Mouse (Mus musculus) heart, embryonic 15.5 days (tissue): ENCODE data around the gene Clasp1. TPM values are rescaled to one million over a fixed set of nuclear protein-coding genes. Genes with fewer than 3 reads are reported as not detected.

Experiments used
- ATAC-seq: fragments of 200-750 bp; cut with Nextera tagmentation; replicated peaks from 2 replicates; pipeline ENCODE4 v1.8.0; 2017; ENCODE audit warnings: low read depth, moderate TSS enrichment; ENCODE audit not compliant: insufficient number of reproducible peaks, insufficient read depth, low FRiP score
- H3K27ac ChIP-seq: fragments of 300-500 bp; sonication (generic); 2 replicates; pipeline ENCODE4 v1.5.1; 2015; ENCODE audit warnings: mild to moderate bottlenecking, inconsistent platforms
- H3K27me3 ChIP-seq: fragments of 300-500 bp; sonication (generic); 2 replicates; pipeline ENCODE4 v1.6.1; 2015; ENCODE audit warnings: inconsistent platforms
- H3K36me3 ChIP-seq: fragments of 300-500 bp; sonication (generic); 2 replicates; pipeline ENCODE4 v1.6.1; 2015; ENCODE audit warnings: mild to moderate bottlenecking, inconsistent platforms
- H3K4me1 ChIP-seq: fragments of 300-500 bp; sonication (generic); replicated peaks from 2 replicates; pipeline ENCODE4 v1.6.1; 2015; ENCODE audit warnings: inconsistent platforms
- H3K4me2 ChIP-seq: fragments of 300-500 bp; sonication (generic); 2 replicates; pipeline ENCODE4 v1.6.1; 2015; ENCODE audit warnings: inconsistent platforms, mild to moderate bottlenecking, moderate library complexity
- H3K4me3 ChIP-seq: fragments of 300-500 bp; sonication (generic); 2 replicates; pipeline ENCODE4 v1.5.1; 2015; ENCODE audit warnings: mild to moderate bottlenecking, inconsistent platforms
- H3K9ac ChIP-seq: fragments of 300-500 bp; sonication (generic); 2 replicates; pipeline ENCODE4 v1.6.1; 2015; ENCODE audit warnings: mild to moderate bottlenecking, inconsistent platforms
- H3K9me3 ChIP-seq: fragments of 300-500 bp; sonication (generic); replicated peaks from 2 replicates; pipeline ENCODE4 v1.6.1; 2016; ENCODE audit warnings: inconsistent platforms
- WGBS: fragments of 180-500 bp; shearing (Covaris S2); methylation state at CpG from one replicate; pipeline ENCODE4 v1.1.7; 2015; ENCODE audit warnings: mixed read lengths; 5-methylcytosine and 5-hydroxymethylcytosine counted together
- polyA plus RNA-seq: library from polyadenylated mRNA; unstranded; fragments of >200 nt; fragmentation: Nextera tagmentation; extraction: Ambion mirVana; gene quantifications from 2 replicates; pipeline ENCODE4 v1.2.1, GENCODE M21; 2015

Gene Clasp1
- polyA plus RNA-seq, 1 experiment from 2014 or later: 91.1 TPM

DNA sequence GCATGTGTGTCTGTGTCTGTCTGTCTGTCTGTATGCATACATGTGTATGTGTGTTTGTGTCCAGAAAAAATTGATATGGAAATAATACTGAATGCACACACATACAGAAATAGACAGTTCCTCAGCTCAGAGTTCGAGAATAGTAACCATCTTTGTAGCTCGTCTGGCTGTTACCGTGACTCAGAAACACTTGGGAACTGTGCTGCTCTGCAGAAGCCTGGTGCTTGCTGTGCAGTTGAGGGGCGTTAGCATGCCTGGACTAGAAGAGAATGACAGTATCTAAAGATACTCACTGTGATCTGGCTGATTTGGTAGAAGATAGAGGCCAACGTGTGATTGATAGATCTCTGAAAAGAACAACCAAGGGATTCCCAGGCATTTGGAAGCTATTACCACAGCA lies 159.9 kb downstream of the Clasp1 start:
- WGBS: 82% methylated on average over 5 of the region's 5 CpGs
- H3K27me3 ChIP-seq: no peaks in the 10 kb centered on the region
- peaks cover 91% of the 10 kb centered on the region for H3K36me3 ChIP-seq
- H3K4me2 ChIP-seq: no peak overlapping the region
- H3K9ac ChIP-seq: no peak overlapping the region
- no peaks in the 10 kb centered on the region for H3K9me3 ChIP-seq
- no peak overlapping the region for H3K27ac ChIP-seq
- no peak for ATAC-seq
- H3K4me1 ChIP-seq: 0 out of 2 replicates have a peak, but pooled peaks cover 2% of the 10 kb centered on the region
- H3K4me3 ChIP-seq: no peak overlapping the region

DNA sequence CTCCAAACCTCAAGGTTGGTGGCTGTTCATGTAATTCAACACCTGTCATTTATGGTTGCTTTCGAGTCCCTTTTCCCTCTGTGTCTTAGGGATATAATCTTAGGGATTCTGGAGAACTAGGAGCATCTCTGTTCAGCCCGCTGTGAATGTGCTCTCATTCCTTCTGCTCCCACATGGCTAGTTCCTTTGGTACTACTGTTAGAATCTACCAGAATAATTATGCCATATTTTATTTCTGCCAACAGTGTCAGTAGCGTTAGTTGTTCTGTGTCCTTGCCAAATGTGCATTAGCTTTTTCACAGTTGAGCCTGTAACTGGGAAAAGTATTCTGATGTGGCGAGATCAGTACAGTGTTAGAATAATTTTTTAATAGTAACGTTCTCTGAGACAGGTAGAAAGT lies 162.3 kb downstream of the Clasp1 start:
- WGBS: 93% methylated on average over 5 of the region's 5 CpGs
- no peak for ATAC-seq
- Histone ChIP-seq H3K9ac (no peak overlapping the region), H3K4me1 (0 out of 2 replicates have a peak, but pooled peaks cover 2% of the 10 kb centered on the region), H3K4me3 (no peak overlapping the region), H3K4me2 (no peak overlapping the region), H3K27ac (no peak overlapping the region), H3K9me3 (no peaks in the 10 kb centered on the region), H3K36me3 (peaks cover 90% of the 10 kb centered on the region), H3K27me3 (no peaks in the 10 kb centered on the region)

- ATAC-seq: no peak
Observed at GRCm38 (mm10) chr1:118552071-118552470, 163.2 kb downstream of the Clasp1 start.

GRCm38 (mm10) chr1:118553045-118553444 lies 164.2 kb downstream of the Clasp1 start:
- H3K9me3 ChIP-seq: no peaks in the 10 kb centered on the region
- peaks cover 91% of the 10 kb centered on the region for H3K36me3 ChIP-seq
- H3K4me2 ChIP-seq: no peak overlapping the region
- no peaks in the 10 kb centered on the region for H3K27me3 ChIP-seq
- no peak overlapping the region for H3K4me3 ChIP-seq
- 59% methylated on average over 2 of the region's 2 CpGs for WGBS
- 0 out of 2 replicates have a peak, but pooled peaks cover 2% of the 10 kb centered on the region for H3K4me1 ChIP-seq
- H3K27ac ChIP-seq: no peak overlapping the region
- no peak for ATAC-seq
- no peak overlapping the region for H3K9ac ChIP-seq

More at GRCm38 (mm10) chr1:118552071-118552470, 163.2 kb downstream of the Clasp1 start:
- Histone ChIP-seq H3K27ac (no peak overlapping the region), H3K4me2 (no peak overlapping the region), H3K9me3 (no peaks in the 10 kb centered on the region), H3K36me3 (peaks cover 92% of the 10 kb centered on the region), H3K4me1 (0 out of 2 replicates have a peak, but pooled peaks cover 2% of the 10 kb centered on the region), H3K4me3 (no peak overlapping the region), H3K9ac (no peak overlapping the region), H3K27me3 (no peaks in the 10 kb centered on the region)
- WGBS: 89% methylated on average over 4 of the region's 4 CpGs

- no peak overlapping the region for H3K27ac ChIP-seq
- H3K9ac ChIP-seq: no peak overlapping the region
- H3K4me2 ChIP-seq: no peak overlapping the region
- 0 out of 2 replicates have a peak, but pooled peaks cover 2% of the 10 kb centered on the region for H3K4me1 ChIP-seq
- no peaks in the 10 kb centered on the region for H3K9me3 ChIP-seq
- H3K27me3 ChIP-seq: no peaks in the 10 kb centered on the region
- no peak overlapping the region for H3K4me3 ChIP-seq
- H3K36me3 ChIP-seq: peaks cover 90% of the 10 kb centered on the region
- WGBS: 84% methylated on average over 3 of the region's 3 CpGs
- no peak for ATAC-seq
Observed at GRCm38 (mm10) chr1:118553451-118553850, 164.6 kb downstream of the Clasp1 start.

- no peak for ATAC-seq
- H3K27me3 ChIP-seq: no peaks in the 10 kb centered on the region
- H3K4me3 ChIP-seq: no peak overlapping the region
- H3K4me1 ChIP-seq: 0 out of 2 replicates have a peak, but pooled peaks cover 2% of the 10 kb centered on the region
- H3K36me3 ChIP-seq: peaks cover 85% of the 10 kb centered on the region
- H3K9me3 ChIP-seq: no peaks in the 10 kb centered on the region
- H3K27ac ChIP-seq: no peak overlapping the region
- 70% methylated on average over 5 of the region's 5 CpGs for WGBS
- no peak overlapping the region for H3K9ac ChIP-seq
- H3K4me2 ChIP-seq: no peak overlapping the region
Observed at GRCm38 (mm10) chr1:118554961-118555360, 166.1 kb downstream of the Clasp1 start.

DNA sequence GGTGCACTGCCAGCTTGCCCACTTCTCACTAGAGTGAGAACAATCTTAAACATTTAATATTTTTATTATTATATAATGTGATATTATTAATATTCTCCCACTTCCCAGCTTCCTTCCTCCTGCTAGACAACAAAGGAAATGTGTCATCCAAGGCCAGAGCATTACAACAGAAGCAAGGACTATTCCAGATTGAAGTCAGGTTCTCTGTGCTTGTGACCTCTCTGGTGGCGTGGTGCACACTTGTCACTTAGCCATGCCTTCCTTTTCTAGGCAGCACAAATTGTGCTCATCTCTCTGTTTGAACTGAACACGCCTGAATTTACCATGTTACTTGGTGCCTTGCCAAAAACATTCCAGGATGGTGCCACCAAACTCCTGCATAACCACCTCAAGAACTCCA lies 170.9 kb downstream of the Clasp1 start:
- Histone ChIP-seq H3K27ac (no peak overlapping the region), H3K27me3 (no peaks in the 10 kb centered on the region), H3K9ac (no peak overlapping the region), H3K4me1 (no peaks in the 10 kb centered on the region), H3K4me2 (no peak overlapping the region), H3K9me3 (no peaks in the 10 kb centered on the region), H3K4me3 (no peak overlapping the region), H3K36me3 (peaks cover 87% of the 10 kb centered on the region)
- ATAC-seq: no peak
- WGBS: 87% methylated on average over 2 of the region's 2 CpGs

- H3K9ac ChIP-seq: no peak overlapping the region
- no peak overlapping the region for H3K27ac ChIP-seq
- H3K4me3 ChIP-seq: no peak overlapping the region
- H3K4me1 ChIP-seq: no peaks in the 10 kb centered on the region
- H3K36me3 ChIP-seq: peaks cover 94% of the 10 kb centered on the region
- no peaks in the 10 kb centered on the region for H3K27me3 ChIP-seq
- no peak overlapping the region for H3K4me2 ChIP-seq
- H3K9me3 ChIP-seq: no peaks in the 10 kb centered on the region
- no peak for ATAC-seq
Observed at GRCm38 (mm10) chr1:118564561-118564960, 175.7 kb downstream of the Clasp1 start.

GRCm38 (mm10) chr1:118567659-118568058 lies 178.8 kb downstream of the Clasp1 start:
- H3K9ac ChIP-seq: no peak overlapping the region
- no peak overlapping the region for H3K4me2 ChIP-seq
- no peak for ATAC-seq
- 91% methylated on average over 3 of the region's 3 CpGs for WGBS
- H3K36me3 ChIP-seq: peaks cover 94% of the 10 kb centered on the region
- no peaks in the 10 kb centered on the region for H3K9me3 ChIP-seq
- no peak overlapping the region for H3K27ac ChIP-seq
- H3K4me1 ChIP-seq: no peaks in the 10 kb centered on the region
- H3K27me3 ChIP-seq: no peaks in the 10 kb centered on the region
- no peak overlapping the region for H3K4me3 ChIP-seq

DNA sequence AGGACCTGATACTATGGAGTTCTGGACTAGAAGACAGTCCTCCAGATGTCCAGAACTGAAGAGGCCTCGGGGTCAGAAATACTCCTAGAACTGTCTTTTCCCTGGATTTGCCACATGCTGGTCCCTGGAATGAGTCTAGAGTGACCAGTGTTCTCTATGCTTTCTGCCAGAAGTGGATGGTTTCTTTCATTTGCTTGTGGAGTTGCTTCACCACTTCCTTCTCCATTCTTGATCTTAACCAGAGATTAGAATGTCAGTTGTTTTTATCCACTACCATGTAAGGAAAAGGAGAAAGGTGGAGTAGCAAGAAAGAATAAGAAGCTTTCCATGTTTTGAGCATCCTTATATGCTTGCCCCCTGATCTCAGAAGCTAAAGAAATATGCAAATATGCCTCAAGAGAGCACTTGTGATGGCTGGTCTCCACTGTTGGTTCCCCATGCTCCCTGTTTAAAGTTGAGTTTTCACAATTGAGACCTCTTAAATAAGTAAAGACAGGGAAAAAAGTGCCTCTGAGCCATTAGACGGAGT lies 191.4 kb downstream of the Clasp1 start:
- Histone ChIP-seq H3K4me2 (no peak overlapping the region), H3K4me3 (no peak overlapping the region), H3K36me3 (peaks cover 62% of the 10 kb centered on the region), H3K9me3 (no peaks in the 10 kb centered on the region), H3K9ac (no peak overlapping the region), H3K27ac (no peak overlapping the region), H3K27me3 (no peaks in the 10 kb centered on the region), H3K4me1 (no peaks in the 10 kb centered on the region)
- whole genome bisulfite sequencing: 93% methylated on average over 2 of the region's 2 CpGs
- ATAC-seq: no peak

GRCm38 (mm10) chr1:118581179-118581578 lies 192.3 kb downstream of the Clasp1 start:
- Histone ChIP-seq H3K36me3 (peaks cover 53% of the 10 kb centered on the region), H3K27me3 (no peaks in the 10 kb centered on the region), H3K4me2 (no peak overlapping the region), H3K9me3 (no peaks in the 10 kb centered on the region), H3K4me3 (no peak overlapping the region), H3K4me1 (no peaks in the 10 kb centered on the region), H3K9ac (no peak overlapping the region), H3K27ac (no peak overlapping the region)
- ATAC-seq: no peak
- 83% methylated on average over 8 of the region's 8 CpGs for WGBS

DNA sequence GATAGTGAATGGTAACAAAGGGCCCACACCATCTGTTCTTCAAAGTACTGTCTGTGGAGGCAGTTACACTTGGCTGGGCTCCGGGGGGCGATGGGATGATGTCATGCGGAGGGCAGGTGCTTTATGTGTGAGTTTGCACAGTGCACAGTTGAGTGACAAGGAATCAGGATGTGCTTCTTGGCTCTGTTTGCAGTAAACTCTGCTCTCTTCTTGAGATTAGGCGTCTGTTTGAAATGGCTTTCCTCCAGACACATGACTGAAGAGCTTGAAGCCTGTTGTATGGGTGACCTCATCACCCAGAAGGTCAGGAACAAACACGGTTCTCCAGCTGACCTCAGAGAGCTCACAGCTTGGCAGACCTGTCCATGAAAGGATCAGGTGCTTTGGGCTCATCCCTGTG lies 200.9 kb downstream of the Clasp1 start:
- 57% methylated on average over 5 of the region's 5 CpGs for WGBS
- Histone ChIP-seq H3K4me2 (no peak overlapping the region), H3K27ac (no peak overlapping the region), H3K27me3 (no peaks in the 10 kb centered on the region), H3K4me3 (no peak overlapping the region), H3K9ac (no peak overlapping the region), H3K9me3 (no peaks in the 10 kb centered on the region), H3K4me1 (peaks cover 18% of the 10 kb centered on the region), H3K36me3 (peaks cover 51% of the 10 kb centered on the region)
- 0 out of 2 replicates have a peak, but pooled peaks have one; percentile 39 for ATAC-seq
